Mouse (Mus musculus) heart, embryonic 14.5 days (tissue): ENCODE measurements around the gene Arl5a. TPM values are rescaled to one million over a fixed set of nuclear protein-coding genes. Genes with fewer than 3 reads are reported as not detected.

Experiments used
- ATAC-seq: fragments of 200-750 bp; cut with Nextera tagmentation; 2 replicates; pipeline ENCODE4 v1.8.0; 2017; ENCODE audit warnings: low read depth, moderate TSS enrichment; ENCODE audit not compliant: insufficient number of reproducible peaks, insufficient read depth, low FRiP score
- H3K27ac ChIP-seq, 2 experiments: fragments of 200-500 bp in 1 of 2; fragments of 300-500 bp in 1 of 2; sonication (generic) in 1 of 2; replicated peaks in 1 of 2; 2 replicates each; pipeline ENCODE4 v1.5.1; 2012 to 2014; ENCODE audit warnings: low read depth in 2 of 2, low read length in 2 of 2, control low read depth in 1 of 2, mild to moderate bottlenecking in 1 of 2, mixed read lengths in 1 of 2; ENCODE audit not compliant: control insufficient read depth in 1 of 2, insufficient read depth in 1 of 2
- H3K27me3 ChIP-seq: fragments of 300-500 bp; sonication (generic); 2 replicates; pipeline ENCODE4 v1.6.1; 2014; ENCODE audit warnings: mild to moderate bottlenecking, low read length, control low read depth; ENCODE audit not compliant: control insufficient read depth, insufficient read depth
- H3K36me3 ChIP-seq: fragments of 300-500 bp; sonication (generic); 2 replicates; pipeline ENCODE4 v1.6.1; 2014; ENCODE audit warnings: mild to moderate bottlenecking, control low read depth, low read length, mixed read lengths; ENCODE audit not compliant: control insufficient read depth, insufficient read depth
- H3K4me1 ChIP-seq, 2 experiments: fragments of 200-500 bp in 1 of 2; fragments of 300-500 bp in 1 of 2; sonication (generic) in 1 of 2; 2 replicates each; pipeline ENCODE4 v1.6.1; 2012 to 2014; ENCODE audit warnings: low read length in 2 of 2, control low read depth in 1 of 2, mixed read lengths in 1 of 2; ENCODE audit not compliant: control insufficient read depth in 2 of 2, insufficient read depth in 2 of 2
- H3K4me2 ChIP-seq: fragments of 300-500 bp; sonication (generic); 2 replicates; pipeline ENCODE4 v1.6.1; 2014; ENCODE audit warnings: mild to moderate bottlenecking, low read length
- H3K4me3 ChIP-seq, 2 experiments: fragments of 200-500 bp in 1 of 2; fragments of 300-500 bp in 1 of 2; sonication (generic) in 1 of 2; 2 replicates each; pipeline ENCODE4 v1.5.1; 2012 to 2014; ENCODE audit warnings: low read length in 2 of 2, mild to moderate bottlenecking in 2 of 2, control low read depth in 1 of 2, low read depth in 1 of 2, moderate library complexity in 1 of 2; ENCODE audit not compliant: control insufficient read depth in 1 of 2, insufficient read depth in 1 of 2
- H3K9ac ChIP-seq: fragments of 300-500 bp; sonication (generic); 2 replicates; pipeline ENCODE4 v1.6.1; 2014; ENCODE audit warnings: mild to moderate bottlenecking, low read length
- H3K9me3 ChIP-seq: fragments of 300-500 bp; sonication (generic); 2 replicates; pipeline ENCODE4 v1.6.1; 2016; ENCODE audit warnings: low read length, control low read depth; ENCODE audit not compliant: control insufficient read depth
- WGBS: fragments of 180-500 bp; shearing (Covaris S2); extraction: QIAGEN DNeasy Blood & Tissue Kit; methylation state at CpG from one replicate; pipeline ENCODE4 v1.1.7; 2014; 5-methylcytosine and 5-hydroxymethylcytosine counted together
- polyA plus RNA-seq: library from polyadenylated mRNA; unstranded; fragments of >200 nt; fragmentation: Nextera tagmentation; extraction: Ambion mirVana; gene quantifications from 2 replicates; pipeline ENCODE4 v1.2.1, GENCODE M21; 2014

Gene Arl5a
- polyA plus RNA-seq, 1 experiment from 2014 or later = 89.2 TPM

GRCm38 (mm10) chr2:52394529-52394928 is 30.2 kb downstream of the Arl5a start:
- no peak overlapping the region for H3K4me2 ChIP-seq
- H3K9ac ChIP-seq = no peak overlapping the region
- H3K9me3 ChIP-seq = no peaks in the 10 kb centered on the region
- no peak for ATAC-seq
- H3K27me3 ChIP-seq = no peaks in the 10 kb centered on the region
- H3K27ac ChIP-seq = no peak overlapping the region
- H3K36me3 ChIP-seq = peaks cover 6% of the 10 kb centered on the region
- no peaks in the 10 kb centered on the region for H3K4me1 ChIP-seq
- H3K4me3 ChIP-seq = no peak overlapping the region
- 81% methylated on average over 5 of the region's 5 CpGs for WGBS

DNA sequence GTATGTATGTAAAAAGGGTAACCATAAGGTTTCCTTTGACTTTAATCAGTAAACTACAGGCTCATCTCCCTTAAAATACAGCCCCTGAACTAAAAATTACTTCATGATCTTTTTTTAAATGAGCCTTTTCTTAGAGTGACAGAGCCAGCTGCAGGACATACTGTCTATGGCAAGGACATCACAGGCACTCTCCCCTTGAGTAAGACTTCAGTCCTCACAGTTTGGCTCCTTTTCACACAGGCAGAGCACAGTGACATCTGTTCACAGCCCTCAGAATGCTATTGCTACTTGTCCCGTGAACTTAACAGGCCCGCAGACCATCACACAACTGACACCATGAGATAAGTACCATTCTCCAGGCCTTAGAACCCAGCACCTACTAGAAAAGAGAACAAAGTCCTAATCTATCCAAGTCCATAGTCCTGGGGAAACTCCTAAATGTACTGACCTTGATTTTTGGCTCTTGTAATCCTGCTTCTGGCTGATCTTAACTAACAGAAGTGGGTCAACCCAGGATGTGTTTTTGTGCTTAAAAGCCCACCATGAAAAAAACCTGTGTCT is 34.2 kb downstream of the Arl5a start:
- Histone ChIP-seq H3K27me3 (no peaks in the 10 kb centered on the region), H3K9ac (no peak overlapping the region), H3K27ac (no peak overlapping the region), H3K4me1 (peaks cover 7 to 10% of the 10 kb centered on the region in 2 experiments), H3K36me3 (no peaks in the 10 kb centered on the region), H3K9me3 (no peaks in the 10 kb centered on the region), H3K4me2 (no peak overlapping the region), H3K4me3 (no peak overlapping the region)
- WGBS = 36% methylated on average over 2 of the region's 2 CpGs
- ATAC-seq = no peak

- ATAC-seq = no peak
- H3K4me1 ChIP-seq = peaks cover 7 to 11% of the 10 kb centered on the region in 2 experiments
- no peaks in the 10 kb centered on the region for H3K36me3 ChIP-seq
- no peak overlapping the region for H3K4me3 ChIP-seq
- H3K27ac ChIP-seq = no peak overlapping the region
- no peak overlapping the region for H3K4me2 ChIP-seq
- H3K9me3 ChIP-seq = no peaks in the 10 kb centered on the region
- 77% methylated on average over 3 of the region's 3 CpGs for WGBS
- no peak overlapping the region for H3K9ac ChIP-seq
- no peaks in the 10 kb centered on the region for H3K27me3 ChIP-seq
These were observed 34.7 kb downstream of the Arl5a start for GRCm38 (mm10) chr2:52389975-52390374.

GRCm38 (mm10) chr2:52386451-52386850 is 38.2 kb downstream of the Arl5a start:
- no peak overlapping the region for H3K4me3 ChIP-seq
- H3K9me3 ChIP-seq = no peaks in the 10 kb centered on the region
- H3K27ac ChIP-seq = peak overlapping the region in 1 of 2 experiments; percentile 72; a peak in 2 of 4 replicates
- peak overlapping the region; percentile 55 for H3K4me2 ChIP-seq
- no peaks in the 10 kb centered on the region for H3K36me3 ChIP-seq
- no peak overlapping the region for H3K9ac ChIP-seq
- H3K4me1 ChIP-seq = peaks cover 7 to 11% of the 10 kb centered on the region in 2 experiments
- H3K27me3 ChIP-seq = no peaks in the 10 kb centered on the region
- WGBS = 43% methylated on average over 6 of the region's 6 CpGs
- ATAC-seq = no peak

DNA sequence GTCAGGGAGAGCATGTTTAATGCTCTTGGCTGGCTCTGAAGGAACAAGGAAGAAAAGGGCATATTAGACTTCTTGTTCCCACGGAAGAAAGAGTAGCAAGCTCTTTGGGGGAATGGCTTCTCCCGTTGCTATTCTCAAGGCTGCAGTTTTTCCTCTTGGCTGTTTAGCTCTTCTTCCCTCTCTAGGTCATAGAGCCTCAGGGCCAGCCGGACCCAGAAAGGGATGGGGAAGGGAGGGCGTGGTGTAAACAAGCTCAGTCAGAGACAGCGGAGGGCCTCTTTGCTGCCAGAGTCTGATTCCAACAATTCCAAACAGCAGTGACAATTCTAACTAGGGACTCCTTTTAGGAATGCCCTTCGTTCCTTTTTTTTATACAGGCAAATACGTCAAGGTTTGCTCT is 38.7 kb downstream of the Arl5a start:
- no peak for ATAC-seq
- H3K9me3 ChIP-seq = no peaks in the 10 kb centered on the region
- H3K27me3 ChIP-seq = no peaks in the 10 kb centered on the region
- no peak overlapping the region for H3K4me3 ChIP-seq
- peaks cover 7 to 11% of the 10 kb centered on the region in 2 experiments for H3K4me1 ChIP-seq
- peak overlapping the region; percentile 29 to 72; a peak in 2 of 4 replicates for H3K27ac ChIP-seq
- peak overlapping the region; percentile 23; the same call in 1 of the 2 replicates for H3K9ac ChIP-seq
- H3K4me2 ChIP-seq = peak overlapping the region; percentile 55
- WGBS = 23% methylated on average over 7 of the region's 7 CpGs
- H3K36me3 ChIP-seq = no peaks in the 10 kb centered on the region

DNA sequence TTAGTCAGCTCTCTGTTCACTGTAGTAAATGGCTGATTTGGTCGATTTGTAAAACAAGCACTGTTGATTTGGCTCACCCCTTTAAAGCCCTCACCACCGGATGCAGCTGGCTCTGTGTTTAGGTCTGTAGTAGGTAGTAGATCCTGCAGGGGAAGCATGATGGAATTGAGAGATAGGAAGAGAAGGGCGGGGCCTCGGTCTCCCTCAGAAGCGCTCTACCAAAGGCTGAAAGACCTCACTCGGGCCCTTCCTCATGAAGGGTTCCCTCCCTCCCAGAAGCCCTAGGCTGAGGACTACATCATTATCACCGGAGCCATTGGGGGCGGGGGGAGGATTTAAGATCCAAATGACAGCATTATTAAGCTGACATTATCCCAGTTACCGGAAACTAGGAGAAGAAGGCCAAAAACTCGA is 45.8 kb downstream of the Arl5a start:
- Histone ChIP-seq H3K27ac (no peak overlapping the region), H3K27me3 (no peaks in the 10 kb centered on the region), H3K9me3 (no peaks in the 10 kb centered on the region), H3K4me3 (no peak overlapping the region), H3K4me1 (0 out of 4 replicates have a peak, but pooled peaks cover 0 to 2% of the 10 kb centered on the region in 2 experiments), H3K9ac (no peak overlapping the region), H3K36me3 (no peaks in the 10 kb centered on the region), H3K4me2 (peak overlapping the region; percentile 34)
- 57% methylated on average over 10 of the region's 10 CpGs for WGBS
- no peak for ATAC-seq

- no peak within 1 kb of the TSS for H3K4me3 ChIP-seq
- H3K9me3 ChIP-seq = no peaks in the 10 kb centered on the region
- peak; percentile 43; the same call in 1 of the 2 replicates for ATAC-seq
- H3K4me2 ChIP-seq = peak within 1 kb of the TSS; percentile 34
- H3K9ac ChIP-seq = no peak within 1 kb of the TSS
- H3K36me3 ChIP-seq = no peaks in the 10 kb centered on the region
- 53% methylated on average over 7 of the region's 7 CpGs for WGBS
- H3K27ac ChIP-seq = no peak within 1 kb of the TSS
- no peaks in the 10 kb centered on the region for H3K27me3 ChIP-seq
- 0 out of 4 replicates have a peak, but pooled peaks cover 0 to 2% of the 10 kb centered on the region in 2 experiments for H3K4me1 ChIP-seq
These were observed 46.3 kb downstream of the Arl5a start, which contains the start of gene Neb for GRCm38 (mm10) chr2:52378448-52378804. Neb (minus strand) TSS chr2:52378474.
